Mouse (Mus musculus) forebrain, postnatal 0 days (tissue): ENCODE results near the gene Nbea. TPM values are rescaled to one million over a fixed set of nuclear protein-coding genes. Genes with fewer than 3 reads are reported as not detected.

Source experiments
- ATAC-seq: fragments of 200-750 bp; cut with Nextera tagmentation; 2 replicates; pipeline ENCODE4 v1.8.0; 2017; ENCODE audit warnings: mild to moderate bottlenecking, moderate library complexity
- DNase-seq: peaks from one replicate; pipeline ENCODE4 v3.0.0-alpha.2; 2015
- H3K27ac ChIP-seq: fragments of 300-500 bp; sonication (generic); 2 replicates; pipeline ENCODE4 v1.5.1; 2014; ENCODE audit warnings: low read depth, mild to moderate bottlenecking, antibody characterized with exemption, low read length, moderate library complexity, mixed read lengths
- H3K27me3 ChIP-seq: fragments of 300-500 bp; sonication (generic); 2 replicates; pipeline ENCODE4 v1.6.1; 2014; ENCODE audit warnings: mild to moderate bottlenecking, low read length, mixed read lengths; ENCODE audit not compliant: insufficient read depth
- H3K36me3 ChIP-seq: fragments of 300-500 bp; sonication (generic); 2 replicates; pipeline ENCODE4 v1.6.1; 2014; ENCODE audit warnings: mild to moderate bottlenecking, moderate library complexity; ENCODE audit not compliant: insufficient read depth
- H3K4me1 ChIP-seq: fragments of 300-500 bp; sonication (generic); 2 replicates; pipeline ENCODE4 v1.6.1; 2014; ENCODE audit warnings: antibody characterized with exemption; ENCODE audit not compliant: insufficient read depth
- H3K4me2 ChIP-seq: fragments of 300-500 bp; sonication (generic); 2 replicates; pipeline ENCODE4 v1.6.1; 2014; ENCODE audit warnings: low read depth, mild to moderate bottlenecking, moderate library complexity
- H3K4me3 ChIP-seq: fragments of 300-500 bp; sonication (generic); 2 replicates; pipeline ENCODE4 v1.5.1; 2014; ENCODE audit warnings: low read depth, low read length, mixed read lengths
- H3K9ac ChIP-seq: fragments of 300-500 bp; sonication (generic); 2 replicates; pipeline ENCODE4 v1.6.1; 2014; ENCODE audit warnings: mild to moderate bottlenecking
- H3K9me3 ChIP-seq: fragments of 300-500 bp; sonication (generic); 2 replicates; pipeline ENCODE4 v1.6.1; 2016; ENCODE audit warnings: low read length
- CTCF ChIP-seq: sonication (generic); IDR thresholded peaks from 2 replicates; pipeline ENCODE4 v1.5.1; 2016; ENCODE audit warnings: antibody characterized with exemption, control low read depth, low read depth
- WGBS: fragments of 180-500 bp; shearing (Covaris S2); extraction: QIAGEN DNeasy Blood & Tissue Kit; methylation state at CpG from one replicate; pipeline ENCODE4 v1.1.7; 2014; 5-methylcytosine and 5-hydroxymethylcytosine counted together
- polyA plus RNA-seq: library from polyadenylated mRNA; unstranded; fragments of >200 nt; fragmentation: Nextera tagmentation; extraction: Ambion mirVana; gene quantifications from 2 replicates; pipeline ENCODE4 v1.2.1, GENCODE M21; 2015
- total RNA-seq: library from RNA; depleted of rRNA; stranded (reverse); fragments of >200 nt; gene quantifications from 2 replicates; pipeline ENCODE4 v1.2.3, GENCODE M21; 2014

The Nbea gene
- total and polyA plus RNA-seq, 2 experiments from 2014 or later = 42.3 to 198 TPM

DNA sequence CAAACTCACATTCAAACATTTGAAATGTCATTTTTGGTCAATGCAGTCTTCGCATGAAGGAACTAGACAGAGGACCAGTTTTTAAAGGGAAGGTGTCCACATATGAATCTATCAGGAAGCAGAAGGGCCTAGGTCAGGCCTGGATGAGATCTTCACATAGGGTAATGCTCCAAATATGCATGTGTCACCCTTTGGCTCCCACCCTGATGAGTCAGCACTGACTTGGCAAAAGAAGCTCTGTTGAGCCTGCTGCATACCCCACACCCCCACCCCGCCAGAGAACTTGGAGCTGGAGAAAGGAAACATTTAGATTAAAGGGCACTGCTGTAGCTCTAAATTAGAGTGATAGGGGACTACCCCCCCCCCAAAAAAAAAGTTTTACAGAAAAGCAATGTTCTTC is 583.2 kb downstream of the Nbea start:
- H3K9ac ChIP-seq = no peak overlapping the region
- H3K4me1 ChIP-seq = 0 out of 2 replicates have a peak, but pooled peaks cover 3% of the 10 kb centered on the region
- no peak for TF ChIP-seq CTCF
- H3K36me3 ChIP-seq = no peaks in the 10 kb centered on the region
- ATAC-seq (no peak), DNase-seq (no peak)
- H3K9me3 ChIP-seq = no peaks in the 10 kb centered on the region
- H3K27ac ChIP-seq = no peak overlapping the region
- no peaks in the 10 kb centered on the region for H3K27me3 ChIP-seq
- no peak overlapping the region for H3K4me2 ChIP-seq
- no peak overlapping the region for H3K4me3 ChIP-seq
- WGBS = 75% methylated on average over 2 of the region's 2 CpGs

DNA sequence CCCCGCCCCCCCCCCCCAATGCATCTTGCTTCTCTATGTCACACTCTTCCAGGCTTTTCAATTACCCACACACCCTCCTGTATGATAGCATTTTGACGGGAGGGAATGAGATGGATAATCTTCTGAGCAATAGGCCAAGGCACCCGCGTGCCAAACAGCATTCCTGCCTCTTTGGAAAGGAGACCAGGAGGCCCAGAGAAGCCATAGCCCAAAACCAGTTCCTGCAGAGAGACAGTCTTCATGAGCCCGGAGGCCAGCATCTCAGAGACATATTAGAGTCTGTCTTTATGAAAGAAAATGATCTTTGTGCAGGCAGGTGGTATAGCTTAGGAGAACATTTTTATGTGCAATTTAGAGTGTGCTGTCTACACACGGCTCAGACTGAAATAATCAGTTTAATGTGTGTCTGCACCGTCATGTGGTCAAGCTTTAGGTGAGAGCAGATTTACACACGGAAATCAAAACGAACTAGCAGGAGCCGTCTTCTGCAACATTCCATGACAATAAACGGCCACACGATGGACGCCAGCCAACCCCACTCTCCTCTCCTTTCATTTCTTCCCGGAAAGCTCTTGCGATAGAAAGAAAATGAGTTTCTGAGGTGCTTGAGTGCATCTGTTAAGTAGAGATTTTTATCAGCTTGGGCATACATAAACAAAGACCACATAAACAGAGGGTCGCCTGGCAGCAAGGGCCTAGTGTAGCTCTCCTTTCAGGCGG is 584.0 kb downstream of the Nbea start:
- 41% methylated on average over 17 of the region's 17 CpGs for WGBS
- H3K9me3 ChIP-seq = no peaks in the 10 kb centered on the region
- no peaks in the 10 kb centered on the region for H3K27me3 ChIP-seq
- no peak overlapping the region for H3K4me3 ChIP-seq
- H3K27ac ChIP-seq = no peak overlapping the region
- no peak for TF ChIP-seq CTCF
- no peaks in the 10 kb centered on the region for H3K36me3 ChIP-seq
- 0 out of 2 replicates have a peak, but pooled peaks cover 3% of the 10 kb centered on the region for H3K4me1 ChIP-seq
- DNase-seq = no peak
- ATAC-seq = no peak
- H3K9ac ChIP-seq = no peak overlapping the region
- H3K4me2 ChIP-seq = no peak overlapping the region

DNA sequence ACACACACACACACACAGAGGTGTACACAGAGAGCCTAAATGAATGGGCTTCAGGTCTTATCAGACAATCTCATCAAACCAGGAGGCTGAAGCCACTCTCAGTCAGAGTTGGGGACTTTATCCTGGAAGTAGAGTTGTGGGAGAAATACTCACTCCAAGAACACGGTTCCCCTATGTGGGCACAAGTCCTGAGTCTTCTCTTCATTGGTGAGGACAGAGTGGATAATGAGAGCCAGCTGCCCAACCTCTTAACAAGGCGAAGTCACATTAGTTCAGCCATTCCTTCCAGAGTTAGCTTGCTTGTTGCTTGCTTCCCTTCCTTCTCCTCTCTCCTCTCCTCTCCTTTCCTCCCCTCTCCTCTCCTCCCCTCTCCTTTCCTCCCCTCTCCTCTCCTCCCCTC is 584.8 kb downstream of the Nbea start:
- H3K4me3 ChIP-seq = no peak overlapping the region
- no peak overlapping the region for H3K9ac ChIP-seq
- H3K27me3 ChIP-seq = no peaks in the 10 kb centered on the region
- H3K4me2 ChIP-seq = no peak overlapping the region
- H3K9me3 ChIP-seq = no peaks in the 10 kb centered on the region
- ATAC-seq (no peak), DNase-seq (no peak)
- H3K36me3 ChIP-seq = no peaks in the 10 kb centered on the region
- 0 out of 2 replicates have a peak, but pooled peaks cover 3% of the 10 kb centered on the region for H3K4me1 ChIP-seq
- WGBS = 76% methylated on average over 2 of the region's 2 CpGs
- TF ChIP-seq CTCF = no peak
- no peak overlapping the region for H3K27ac ChIP-seq

DNA sequence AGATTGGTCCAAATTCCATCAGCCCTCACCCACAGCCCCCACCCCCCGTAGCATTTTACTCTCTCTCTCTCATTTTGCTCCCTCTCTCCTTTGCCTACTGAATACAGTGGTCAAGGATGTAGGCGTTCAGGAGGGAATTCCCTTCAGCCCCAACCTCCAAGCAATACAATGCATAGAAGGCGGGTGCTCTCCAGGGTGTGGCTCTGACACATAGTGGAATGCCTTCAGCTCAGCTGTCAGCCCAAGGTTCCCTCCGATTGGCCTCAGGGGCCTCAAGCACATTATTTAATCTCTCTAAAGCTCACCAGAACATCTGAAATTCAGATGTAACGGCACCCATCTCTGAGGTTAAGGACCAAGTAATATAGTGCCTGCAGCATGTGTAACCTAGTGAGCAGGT is 590.2 kb downstream of the Nbea start:
- no peak overlapping the region for H3K9ac ChIP-seq
- H3K4me2 ChIP-seq = no peak overlapping the region
- no peaks in the 10 kb centered on the region for H3K9me3 ChIP-seq
- no peak overlapping the region for H3K4me3 ChIP-seq
- 68% methylated on average over 5 of the region's 5 CpGs for WGBS
- H3K36me3 ChIP-seq = no peaks in the 10 kb centered on the region
- DNase-seq (no peak), ATAC-seq (no peak)
- TF ChIP-seq CTCF = no peak
- H3K27me3 ChIP-seq = no peaks in the 10 kb centered on the region
- no peak overlapping the region for H3K27ac ChIP-seq
- no peaks in the 10 kb centered on the region for H3K4me1 ChIP-seq

- H3K4me2 ChIP-seq = no peak overlapping the region
- no peak overlapping the region for H3K4me3 ChIP-seq
- DNase-seq = no peak
- no peaks in the 10 kb centered on the region for H3K9me3 ChIP-seq
- 75% methylated on average over 6 of the region's 6 CpGs for WGBS
- no peak for TF ChIP-seq CTCF
- H3K4me1 ChIP-seq = peaks cover 8% of the 10 kb centered on the region
- H3K27me3 ChIP-seq = no peaks in the 10 kb centered on the region
- H3K9ac ChIP-seq = no peak overlapping the region
- no peaks in the 10 kb centered on the region for H3K36me3 ChIP-seq
- no peak overlapping the region for H3K27ac ChIP-seq
- ATAC-seq = no peak
These were observed 592.8 kb downstream of the Nbea start for GRCm38 (mm10) chr3:55590727-55591126.

GRCm38 (mm10) chr3:55590291-55590690 is 593.2 kb downstream of the Nbea start:
- no peak for ATAC-seq
- Histone ChIP-seq H3K27ac (no peak overlapping the region), H3K4me3 (no peak overlapping the region), H3K9me3 (no peaks in the 10 kb centered on the region), H3K4me1 (peaks cover 8% of the 10 kb centered on the region), H3K27me3 (no peaks in the 10 kb centered on the region), H3K9ac (no peak overlapping the region), H3K4me2 (no peak overlapping the region), H3K36me3 (no peaks in the 10 kb centered on the region)
- no peak for TF ChIP-seq CTCF
- DNase-seq = no peak
- 63% methylated on average over 2 of the region's 2 CpGs for whole genome bisulfite sequencing

DNA sequence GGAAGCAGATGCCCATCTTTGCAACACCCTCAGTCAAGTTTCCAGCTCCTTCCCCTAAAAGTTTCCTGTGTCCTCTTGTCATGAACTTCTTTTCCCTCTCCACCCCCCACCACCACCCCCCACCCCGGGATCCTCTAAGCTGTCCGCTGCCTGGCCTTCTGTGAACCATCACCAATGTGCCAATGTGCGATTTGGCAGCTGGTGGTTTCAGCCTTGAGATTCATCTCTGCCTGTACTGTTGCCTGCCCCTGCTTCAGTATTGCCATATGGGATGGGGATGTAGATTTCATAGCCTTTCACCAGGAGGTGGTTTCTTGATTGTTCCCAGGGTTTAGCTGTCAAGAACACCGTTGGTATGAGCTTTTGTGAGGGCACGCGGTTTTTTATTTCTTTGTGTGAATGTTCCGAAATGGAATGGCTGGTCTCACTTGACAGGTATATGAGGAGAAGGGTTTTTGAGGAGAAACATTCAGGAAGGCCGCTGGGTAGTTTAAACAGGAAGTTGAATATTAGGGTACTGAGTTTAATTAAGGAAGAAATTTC is 594.0 kb downstream of the Nbea start:
- no peak overlapping the region for H3K27ac ChIP-seq
- no peak for TF ChIP-seq CTCF
- H3K4me1 ChIP-seq = peaks cover 8% of the 10 kb centered on the region
- H3K4me2 ChIP-seq = no peak overlapping the region
- H3K9me3 ChIP-seq = no peaks in the 10 kb centered on the region
- no peaks in the 10 kb centered on the region for H3K27me3 ChIP-seq
- H3K4me3 ChIP-seq = no peak overlapping the region
- WGBS = 66% methylated on average over 8 of the region's 8 CpGs
- ATAC-seq (peak; percentile 18; the same call in 1 of the 2 replicates), DNase-seq (no peak)
- no peaks in the 10 kb centered on the region for H3K36me3 ChIP-seq
- no peak overlapping the region for H3K9ac ChIP-seq
